Mouse (Mus musculus): ENCODE measurements at regions not wholly inside any gene's neighbourhood (a gene's known extent, or its start where the extent isn't known, plus 50 kb on each side); places are given as distances from the start of the nearest gene placed in this dataset.

GRCm38 (mm10) chr4:124254446-124255182, 336.8 kb upstream of the 4930535I16Rik start:
- TF ChIP-seq CTCF (IDR thresholded peaks at IDR 0.05; ENCODE audit: low read depth, low read length) = no peak
- no peak for TF ChIP-seq POLR2A (IDR thresholded peaks at IDR 0.05; ENCODE audit: borderline replicate concordance, low read depth, low read length)
